Mouse (Mus musculus) testis, adult 10 weeks (tissue): Measurements from ENCODE around the gene Igsf3. TPM values are rescaled to one million over a fixed set of nuclear protein-coding genes. Genes with fewer than 3 reads are reported as not detected.

ENCODE experiments used
- polyA plus RNA-seq: library from polyadenylated mRNA; stranded (reverse); fragments of 350-450 nt; fragmentation: Illumina TruSeq; extraction: RNeasy Lipid Tissue Mini Kit (QIAGEN cat#74804); gene quantifications from one replicate; pipeline ENCODE4 v1.2.3, GENCODE M21; 2014; ENCODE audit warnings: low read depth, low replicate concordance

Igsf3 gene
- 1.4 TPM for polyA plus RNA-seq

GRCm38 (mm10) chr3:101376538-101377247 is at the start of gene Igsf3:
Gene Igsf3 (plus strand): TSS chr3:101377083.

Other genes with a start within 250 kb of the Igsf3 start
- gene Cd2, start 89.1 kb upstream of the Igsf3 start, polyA plus RNA-seq = 0.62 TPM
- 21.2 TPM for gene Atp1a1, start 227.6 kb downstream of the Igsf3 start, polyA plus RNA-seq